Mouse (Mus musculus): ENCODE data around the gene Tigd3.

DNA sequence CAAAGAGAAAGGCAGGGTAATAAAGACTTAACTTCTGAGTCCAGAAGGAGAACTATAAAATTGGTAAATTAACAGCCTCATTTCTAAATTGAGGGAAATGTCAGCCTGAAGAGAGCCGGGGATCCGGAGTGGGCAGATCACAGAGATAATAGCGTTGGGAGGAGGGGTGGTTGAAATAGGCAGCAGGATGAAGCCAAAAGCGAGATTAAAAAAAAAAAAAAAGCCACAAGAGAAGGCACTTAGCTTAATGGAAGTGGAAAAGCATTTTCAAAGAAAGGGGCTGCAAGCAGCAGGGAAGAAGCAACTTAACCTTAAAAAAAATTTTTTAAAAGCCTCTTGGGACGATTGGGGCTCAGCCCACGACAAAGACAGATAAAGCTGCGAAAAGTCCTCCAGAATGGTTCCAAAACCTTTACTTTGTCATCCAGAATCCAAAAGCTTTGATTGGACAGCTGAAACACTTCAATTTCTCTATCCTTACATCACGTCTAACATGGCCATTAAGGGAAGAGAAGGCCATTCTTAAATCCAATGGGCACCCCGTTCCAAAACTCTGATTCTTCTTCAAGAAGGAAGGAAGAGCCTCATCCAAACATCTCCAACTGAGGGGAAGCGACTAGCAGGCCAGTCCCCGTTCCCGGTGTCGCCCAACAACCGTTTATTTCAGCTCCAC, 17.6 kb upstream of the Tigd3 start:
- no peak for TF ChIP-seq CTCF (IDR thresholded peaks at IDR 0.05; ENCODE audit: extremely low read depth, insufficient read depth, insufficient read length, insufficient replicate concordance)
- TF ChIP-seq POLR2A (IDR thresholded peaks at IDR 0.05; ENCODE audit: low read depth, low read length) = no peak
